Mouse (Mus musculus) CH12.LX (cell line): Measurements from ENCODE around the gene Gpatch2.

ENCODE experiments used
- CTCF ChIP-seq, 2 experiments: IDR thresholded peaks in 1 of 2; conservative IDR thresholded peaks in 1 of 2; 2 replicates each; pipeline ENCODE4 v1.5.1; 2011 to 2012; ENCODE audit warnings: low read depth in 2 of 2, low read length in 2 of 2, improper control_type of control experiment in 1 of 2, inconsistent platforms in 1 of 2, mild to moderate bottlenecking in 1 of 2, moderate library complexity in 1 of 2
- MAX ChIP-seq: IDR thresholded peaks from 2 replicates; pipeline ENCODE4 v1.6.1; 2011; ENCODE audit warnings: low read length, improper control_type of control experiment
- UBTF ChIP-seq: IDR thresholded peaks from 2 replicates; pipeline ENCODE4 v1.6.1; 2012; ENCODE audit warnings: low read depth, mild to moderate bottlenecking, inconsistent platforms, low read length, improper control_type of control experiment, moderate library complexity
- USF1 ChIP-seq: IDR thresholded peaks from 2 replicates; pipeline ENCODE4 v1.6.1; 2014; ENCODE audit warnings: low read depth, mild to moderate bottlenecking, inconsistent platforms, low read length, improper control_type of control experiment
- USF2 ChIP-seq: conservative IDR thresholded peaks from 2 replicates; pipeline ENCODE4 v1.6.1; 2011; ENCODE audit warnings: low read depth, low read length, improper control_type of control experiment
- ZKSCAN1 ChIP-seq: IDR thresholded peaks from 2 replicates; pipeline ENCODE4 v1.6.1; 2012; ENCODE audit warnings: low read depth, inconsistent platforms, low read length, improper control_type of control experiment, borderline replicate concordance

DNA sequence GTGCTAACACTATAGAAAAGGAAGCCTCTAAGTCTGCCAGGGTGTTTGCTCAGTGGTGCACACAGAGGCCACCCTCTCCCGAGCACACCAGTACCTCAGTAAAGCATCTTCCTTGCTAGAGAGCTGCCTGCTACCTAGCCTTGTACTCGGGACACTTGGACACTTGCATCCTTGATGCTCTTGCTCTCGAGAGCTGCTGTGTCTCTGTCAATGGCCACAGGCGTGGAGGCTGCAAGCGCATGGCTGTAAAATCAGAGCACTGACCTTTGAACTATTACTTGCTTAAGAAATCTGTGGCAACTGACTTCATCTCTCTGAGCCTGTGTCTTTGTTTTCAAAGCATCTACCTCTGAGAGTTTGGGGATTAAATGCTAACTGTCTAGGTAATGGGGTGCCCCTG, 98.5 kb downstream of the Gpatch2 start:
- no peak for TF ChIP-seq USF1
- TF ChIP-seq UBTF, result no peak
- TF ChIP-seq CTCF (conservative IDR thresholded peaks at IDR 0.05 in 1 of 2, IDR thresholded peaks at IDR 0.05 in 1 of 2; ENCODE audit: low read depth in 2 of 2, low read length in 2 of 2), result no peak
- no peak for TF ChIP-seq MAX
- TF ChIP-seq USF2, result no peak
- no peak for TF ChIP-seq ZKSCAN1
